Mouse (Mus musculus): ENCODE results near the gene Trim11. TPM values are rescaled to one million over a fixed set of nuclear protein-coding genes. Genes with fewer than 3 reads are reported as not detected.

Gene Trim11
- total and polyA plus RNA-seq, 3 experiments, result 24.8 to 27.0 TPM; not detected in 1

DNA sequence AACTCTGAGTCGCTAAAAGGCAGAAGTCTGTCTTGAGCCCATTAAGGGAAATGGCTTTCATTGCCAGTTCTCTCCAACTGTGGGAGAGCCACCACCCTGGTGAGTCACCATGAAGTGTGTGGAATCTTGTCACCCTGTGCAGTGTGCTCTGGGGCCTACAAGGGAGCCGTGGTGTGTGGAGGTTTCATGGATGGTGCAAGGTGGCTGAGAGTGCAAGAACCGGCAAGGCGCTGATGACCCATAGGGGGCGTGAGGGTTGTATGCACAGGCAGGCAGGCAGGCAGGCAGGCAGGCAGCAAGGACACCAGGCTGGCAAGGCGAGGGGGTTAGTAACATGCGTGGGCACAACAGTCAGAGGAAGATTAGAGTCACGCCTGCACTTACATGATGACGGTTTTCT is 37.2 kb downstream of the Trim11 start:
- H3K79me2 ChIP-seq (ENCODE audit: control insufficient read depth, insufficient read depth, low read length, poor library complexity), result no peaks in the 10 kb centered on the region
- H3K4me3 ChIP-seq (ENCODE audit: control insufficient read depth in 1 of 2, insufficient read depth in 1 of 2, low read depth in 2 of 2, low read length in 2 of 2), result no peak overlapping the region
- no peak for TF ChIP-seq ETS1 (IDR thresholded peaks at IDR 0.05; ENCODE audit: low read depth, low read length)
- TF ChIP-seq SMC3 (IDR thresholded peaks at IDR 0.05; ENCODE audit: low read depth, low read length), result peak; percentile 29; the same call in 1 of the 2 replicates
- no peak for TF ChIP-seq SIN3A (IDR thresholded peaks at IDR 0.05; ENCODE audit: low read length)
- peak; percentile 28 for TF ChIP-seq RAD21 (IDR thresholded peaks at IDR 0.05; ENCODE audit: low read depth, low read length)
- TF ChIP-seq CTCF (IDR thresholded peaks at IDR 0.05 in 2 of 3, conservative IDR thresholded peaks at IDR 0.05 in 1 of 3; ENCODE audit: control insufficient read depth in 1 of 3, insufficient read depth in 1 of 3, low read depth in 2 of 3, low read length in 3 of 3, poor library complexity in 1 of 3, severe bottlenecking in 1 of 3), result peak; percentile 20 to 69 (median 54); a peak in 5 of 6 replicates
- no peaks in the 10 kb centered on the region for H3K36me3 ChIP-seq (ENCODE audit: control insufficient read depth in 1 of 2, insufficient read depth in 2 of 2, low read length in 2 of 2)
- no peaks in the 10 kb centered on the region for H3K9me3 ChIP-seq (replicated peaks; ENCODE audit: insufficient read depth, low read length)
- DNase-seq (ENCODE audit: low read depth, low spot score), result peak; percentile 37
- H3K27ac ChIP-seq (ENCODE audit: control insufficient read depth, low read depth, low read length), result no peak overlapping the region
- no peaks in the 10 kb centered on the region for H3K4me1 ChIP-seq (ENCODE audit: control insufficient read depth in 1 of 2, insufficient read depth in 2 of 2, low read length in 2 of 2)
- peaks cover 0 to 2% of the 10 kb centered on the region in 2 experiments; a peak in 2 of 4 replicates for H3K27me3 ChIP-seq (ENCODE audit: control insufficient read depth in 1 of 2, insufficient read depth in 2 of 2, low read length in 2 of 2)
- no peak overlapping the region for H3K9ac ChIP-seq (ENCODE audit: control insufficient read depth, low read depth, low read length, poor library complexity, severe bottlenecking)

DNA sequence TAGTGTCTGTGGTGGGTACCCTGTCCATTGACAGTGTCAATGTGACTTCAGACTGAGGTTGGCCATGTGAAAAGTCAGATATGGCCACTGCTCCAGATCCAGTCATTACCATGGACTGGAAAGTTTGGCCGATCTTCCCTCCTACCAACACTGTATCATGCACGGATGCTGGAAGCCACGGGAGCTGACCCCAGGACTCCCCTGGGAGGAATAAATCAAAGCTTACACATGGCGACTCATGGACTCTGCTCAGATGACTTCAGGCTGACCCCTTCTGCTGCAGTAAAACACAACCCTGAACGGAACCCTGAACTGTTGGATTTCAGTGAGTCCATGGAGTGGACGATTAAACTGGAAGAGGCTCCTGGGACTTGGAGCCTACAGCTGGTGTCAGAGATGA is 48.5 kb downstream of the Trim11 start:
- Histone ChIP-seq H3K4me3 (ENCODE audit: control insufficient read depth in 1 of 2, insufficient read depth in 1 of 2, low read depth in 2 of 2, low read length in 2 of 2) (no peak overlapping the region), H3K79me2 (ENCODE audit: control insufficient read depth, insufficient read depth, low read length, poor library complexity) (no peaks in the 10 kb centered on the region), H3K4me1 (ENCODE audit: control insufficient read depth in 1 of 2, insufficient read depth in 2 of 2, low read length in 2 of 2) (no peaks in the 10 kb centered on the region), H3K36me3 (ENCODE audit: control insufficient read depth in 1 of 2, insufficient read depth in 2 of 2, low read length in 2 of 2) (no peaks in the 10 kb centered on the region), H3K9me3 (replicated peaks; ENCODE audit: insufficient read depth, low read length) (no peaks in the 10 kb centered on the region), H3K27ac (ENCODE audit: control insufficient read depth, low read depth, low read length) (no peak overlapping the region), H3K27me3 (ENCODE audit: control insufficient read depth in 1 of 2, insufficient read depth in 2 of 2, low read length in 2 of 2) (peaks cover 0 to 4% of the 10 kb centered on the region in 2 experiments; a peak in 1 of 4 replicates), H3K9ac (ENCODE audit: control insufficient read depth, low read depth, low read length, poor library complexity, severe bottlenecking) (no peak overlapping the region)
- DNase-seq (ENCODE audit: low read depth, low spot score), result no peak
- TF ChIP-seq MEF2A (IDR thresholded peaks at IDR 0.05; ENCODE audit: extremely low read depth, insufficient replicate concordance, low read depth, low read length, poor library complexity, severe bottlenecking) (no peak), TAL1 (IDR thresholded peaks at IDR 0.05; ENCODE audit: low read length) (no peak), USF2 (IDR thresholded peaks at IDR 0.05; ENCODE audit: borderline replicate concordance in 1 of 2, insufficient read depth in 1 of 2, low read depth in 1 of 2, low read length in 2 of 2) (no peak), GATA1 (IDR thresholded peaks at IDR 0.05; ENCODE audit: low read depth, low read length) (no peak), JUND (IDR thresholded peaks at IDR 0.05; ENCODE audit: low read depth, low read length) (no peak), NELFE (IDR thresholded peaks at IDR 0.05; ENCODE audit: low read depth, low read length) (no peak), ELF1 (IDR thresholded peaks at IDR 0.05; ENCODE audit: low read depth, low read length) (no peak), CHD2 (IDR thresholded peaks at IDR 0.05; ENCODE audit: low read length) (no peak), E2F4 (IDR thresholded peaks at IDR 0.05; ENCODE audit: borderline replicate concordance, low read depth, low read length) (no peak), ETS1 (IDR thresholded peaks at IDR 0.05; ENCODE audit: low read depth, low read length) (no peak), MAZ (IDR thresholded peaks at IDR 0.05; ENCODE audit: low read depth, low read length) (no peak), MYB (IDR thresholded peaks at IDR 0.05; ENCODE audit: low read depth, low read length) (no peak), ZMIZ1 (IDR thresholded peaks at IDR 0.05; ENCODE audit: low read depth, low read length) (no peak), POLR2AphosphoS2 (IDR thresholded peaks at IDR 0.05; ENCODE audit: low read length) (no peak)

Measured in MEL (cell line).